Mouse (Mus musculus): ENCODE data around the gene Epn1.

DNA sequence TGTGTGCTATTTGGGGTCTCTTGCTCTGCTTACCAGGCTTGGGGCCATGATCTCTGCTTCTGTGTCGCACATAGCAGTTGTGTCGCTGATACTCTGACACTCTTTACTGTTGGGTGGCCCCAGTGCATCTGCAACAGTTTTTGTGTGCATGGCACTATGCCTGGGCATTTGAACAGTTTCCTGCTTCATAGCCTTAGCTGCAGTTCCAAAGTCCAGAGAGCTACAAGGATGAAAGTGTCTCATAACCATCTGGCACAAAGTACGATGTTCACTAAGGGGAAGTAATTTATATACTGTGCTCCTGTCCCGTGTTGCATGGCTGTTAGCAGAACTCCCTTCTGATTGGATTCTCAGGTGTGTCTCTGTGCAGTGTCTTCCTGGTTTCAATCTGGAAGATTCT lies 7.9 kb downstream of the Epn1 start:
- no peak for TF ChIP-seq CTCF (IDR thresholded peaks at IDR 0.05; ENCODE audit: control insufficient read depth, insufficient read depth, insufficient read length)
- TF ChIP-seq MAX (IDR thresholded peaks at IDR 0.05), result no peak
- TF ChIP-seq MYOG (IDR thresholded peaks at IDR 0.05; ENCODE audit: control insufficient read depth, extremely low read depth, insufficient read length), result no peak
- no peak for TF ChIP-seq USF1 (IDR thresholded peaks at IDR 0.05; ENCODE audit: low read depth)
